Mouse (Mus musculus) C2C12 (cell line): ENCODE measurements around the gene Qrsl1. TPM values are rescaled to one million over a fixed set of nuclear protein-coding genes. Genes with fewer than 3 reads are reported as not detected.

Experiments
- H3K27me3 ChIP-seq: one replicate; pipeline ENCODE4 v1.6.1; 2011; ENCODE audit not compliant: control insufficient read depth, insufficient read depth, insufficient read length
- H3K36me3 ChIP-seq: one replicate; pipeline ENCODE4 v1.6.1; 2011; ENCODE audit not compliant: control insufficient read depth, insufficient read depth
- H3K4me3 ChIP-seq: one replicate; pipeline ENCODE4 v1.5.1; 2011; ENCODE audit warnings: mild to moderate bottlenecking, control low read depth; ENCODE audit not compliant: poor library complexity, insufficient read depth, severe bottlenecking
- H3K79me2 ChIP-seq: one replicate; pipeline ENCODE4 v1.6.1; 2011; ENCODE audit not compliant: control insufficient read depth, insufficient read depth
- H3K79me3 ChIP-seq: one replicate; pipeline ENCODE4 v1.6.1; 2011; ENCODE audit warnings: low read depth, control low read depth
- H3ac ChIP-seq: one replicate; pipeline ENCODE3; 2011; ENCODE audit warnings: low read depth; ENCODE audit not compliant: control insufficient read depth, insufficient read length
- CEBPB ChIP-seq: IDR thresholded peaks from one replicate; pipeline ENCODE4 v1.6.1; 2011; ENCODE audit warnings: low read depth, mild to moderate bottlenecking, control low read depth, moderate library complexity
- CTCF ChIP-seq: IDR thresholded peaks from one replicate; pipeline ENCODE4 v1.5.1; 2011; ENCODE audit not compliant: control insufficient read depth, insufficient read depth, insufficient read length
- FOSL1 ChIP-seq: IDR thresholded peaks from one replicate; pipeline ENCODE4 v1.8.0; 2011; ENCODE audit warnings: mild to moderate bottlenecking, low read length; ENCODE audit not compliant: poor library complexity, insufficient read depth, severe bottlenecking
- MAX ChIP-seq: IDR thresholded peaks from one replicate; pipeline ENCODE4 v1.6.1; 2011; ENCODE audit warnings: mild to moderate bottlenecking, control low read depth
- MYOD1 ChIP-seq: IDR thresholded peaks from one replicate; pipeline ENCODE4 v1.6.1; 2011; ENCODE audit warnings: low read depth; ENCODE audit not compliant: control insufficient read depth, insufficient read length
- MYOG ChIP-seq: IDR thresholded peaks from one replicate; pipeline ENCODE4 v1.6.1; 2011; ENCODE audit not compliant: control insufficient read depth, insufficient read length; ENCODE audit errors: extremely low read depth
- USF1 ChIP-seq: IDR thresholded peaks from one replicate; pipeline ENCODE4 v1.6.1; 2011; ENCODE audit warnings: low read depth, mild to moderate bottlenecking, control low read depth, moderate library complexity
- polyA plus RNA-seq: library from polyadenylated mRNA; unstranded; fragments of >200 nt; fragmentation: generic; extraction: Trizol; gene quantifications from one replicate; pipeline ENCODE4 v1.2.1, GENCODE M21; 2012; ENCODE audit warnings: missing spikeins

Gene Qrsl1
- polyA plus RNA-seq, 1 experiment: 11.2 TPM

GRCm38 (mm10) chr10:43912236-43912635, 10.7 kb upstream of the Qrsl1 start:
- H3K36me3 ChIP-seq: peaks cover 22% of the 10 kb centered on the region
- no peak overlapping the region for H3K4me3 ChIP-seq
- TF ChIP-seq MYOG: no peak
- no peak for TF ChIP-seq MYOD1
- no peak for TF ChIP-seq CEBPB
- no peak for TF ChIP-seq CTCF
- no peak overlapping the region for H3ac ChIP-seq
- H3K27me3 ChIP-seq: no peaks in the 10 kb centered on the region
- no peaks in the 10 kb centered on the region for H3K79me3 ChIP-seq
- no peaks in the 10 kb centered on the region for H3K79me2 ChIP-seq

GRCm38 (mm10) chr10:43910873-43911142, 9.3 kb upstream of the Qrsl1 start:
- H3K27me3 ChIP-seq: no peaks in the 10 kb centered on the region
- TF ChIP-seq FOSL1 (no peak), MYOD1 (no peak)
- H3K79me2 ChIP-seq: no peaks in the 10 kb centered on the region
- no peak overlapping the region for H3K4me3 ChIP-seq
- no peak overlapping the region for H3ac ChIP-seq
- no peaks in the 10 kb centered on the region for H3K79me3 ChIP-seq
- peaks cover 22% of the 10 kb centered on the region for H3K36me3 ChIP-seq

GRCm38 (mm10) chr10:43910032-43910872, 8.7 kb upstream of the Qrsl1 start:
- Histone ChIP-seq H3K4me3 (no peak overlapping the region), H3K36me3 (peaks cover 22% of the 10 kb centered on the region), H3K79me3 (no peaks in the 10 kb centered on the region), H3ac (no peak overlapping the region), H3K79me2 (no peaks in the 10 kb centered on the region), H3K27me3 (no peaks in the 10 kb centered on the region)
- TF ChIP-seq MYOG: no peak
- TF ChIP-seq USF1: no peak
- no peak for TF ChIP-seq FOSL1
- no peak for TF ChIP-seq CTCF
- no peak for TF ChIP-seq MYOD1
- no peak for TF ChIP-seq MAX
- no peak for TF ChIP-seq CEBPB

- Histone ChIP-seq H3K4me3 (no peak overlapping the region), H3ac (no peak overlapping the region), H3K36me3 (peaks cover under 1% of the 10 kb centered on the region), H3K79me3 (peaks cover 16% of the 10 kb centered on the region), H3K79me2 (peaks cover 39% of the 10 kb centered on the region), H3K27me3 (no peaks in the 10 kb centered on the region)
- no peak for TF ChIP-seq MYOD1
- TF ChIP-seq MYOG: no peak
- no peak for TF ChIP-seq CTCF
- no peak for TF ChIP-seq USF1
- TF ChIP-seq CEBPB: no peak
- no peak for TF ChIP-seq MAX
- TF ChIP-seq FOSL1: no peak
Measured at GRCm38 (mm10) chr10:43904569-43904968, 3.0 kb upstream of the Qrsl1 start.

GRCm38 (mm10) chr10:43900883-43901570, 518 bp downstream of the Qrsl1 start:
- H3K4me3 ChIP-seq: peak overlapping the region; percentile 93
- H3K36me3 ChIP-seq: no peaks in the 10 kb centered on the region
- peak overlapping the region; percentile 78 for H3ac ChIP-seq
- peaks cover 16% of the 10 kb centered on the region for H3K79me3 ChIP-seq
- no peaks in the 10 kb centered on the region for H3K27me3 ChIP-seq
- TF ChIP-seq MYOD1 (no peak), MAX (no peak), MYOG (no peak), FOSL1 (no peak), CEBPB (no peak), CTCF (no peak), USF1 (no peak)
- peaks cover 48% of the 10 kb centered on the region for H3K79me2 ChIP-seq

GRCm38 (mm10) chr10:43898276-43898675, 3.3 kb downstream of the Qrsl1 start:
- TF ChIP-seq CTCF (no peak), USF1 (no peak), CEBPB (no peak), MYOD1 (no peak), MAX (no peak), MYOG (no peak), FOSL1 (no peak)
- Histone ChIP-seq H3K4me3 (no peak overlapping the region), H3ac (no peak overlapping the region), H3K79me3 (peaks cover 15% of the 10 kb centered on the region), H3K79me2 (peaks cover 45% of the 10 kb centered on the region), H3K27me3 (no peaks in the 10 kb centered on the region), H3K36me3 (peaks cover 24% of the 10 kb centered on the region)
